Mouse (Mus musculus) splenic B cell, adult 2 months (primary cell): ENCODE results near the gene Dok7.

Source experiments
- DNase-seq: peaks from one replicate; pipeline ENCODE4 v3.0.0-alpha.2; 2011; ENCODE audit warnings: low read depth, low spot score
- H3K27me3 ChIP-seq: 2 replicates; pipeline ENCODE4 v1.6.1; 2012; ENCODE audit warnings: mild to moderate bottlenecking, low read length, moderate library complexity, mixed read lengths; ENCODE audit not compliant: control insufficient read depth, poor library complexity, insufficient read depth, severe bottlenecking
- H3K36me3 ChIP-seq: 2 replicates; pipeline ENCODE4 v1.6.1; 2012; ENCODE audit warnings: mild to moderate bottlenecking, low read length, moderate library complexity, mixed read lengths; ENCODE audit not compliant: control insufficient read depth, poor library complexity, insufficient read depth, severe bottlenecking

Dok7 gene

GRCm38 (mm10) chr5:35037438-35037837 is 19.1 kb upstream of the Dok7 start:
- DNase-seq: no peak
- Histone ChIP-seq H3K36me3 (no peaks in the 10 kb centered on the region), H3K27me3 (no peaks in the 10 kb centered on the region)

DNA sequence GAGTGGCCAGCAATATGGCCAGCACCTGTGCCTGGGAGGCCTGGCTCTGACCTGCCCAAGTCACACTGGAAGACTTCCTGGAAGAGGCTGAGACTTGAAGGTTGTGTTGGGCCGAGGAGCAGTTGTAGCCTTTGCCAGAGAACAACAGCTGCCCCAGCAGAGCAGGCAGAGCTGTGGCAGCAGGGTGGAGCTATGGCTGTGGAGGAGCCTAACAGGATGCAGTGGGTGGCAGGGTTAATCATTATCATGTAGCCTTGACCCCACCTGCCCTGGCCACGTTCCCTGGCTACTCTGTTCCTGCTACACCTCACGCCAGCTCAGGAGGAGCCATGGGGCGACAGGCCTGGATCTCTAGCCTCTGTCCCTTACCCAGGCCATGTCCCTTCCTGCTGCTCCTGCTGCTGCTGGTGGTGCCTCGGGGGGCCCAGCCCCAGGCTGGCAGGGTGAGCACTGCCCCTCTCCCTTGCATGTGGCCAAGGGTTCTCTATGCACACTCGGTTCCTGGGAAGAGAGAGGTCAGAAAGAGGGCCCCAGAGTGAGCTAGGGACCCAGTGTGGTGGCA is 15.2 kb upstream of the Dok7 start, which contains the start of gene Hgfac:
Hgfac (plus strand) TSS at position 242 of the 562 bp plus-strand sequence.
- no peak for DNase-seq
- Histone ChIP-seq H3K27me3 (no peaks in the 10 kb centered on the region), H3K36me3 (no peaks in the 10 kb centered on the region)

- peak; percentile 30 for DNase-seq
- no peaks in the 10 kb centered on the region for H3K36me3 ChIP-seq
These were observed 14.0 kb upstream of the Dok7 start for GRCm38 (mm10) chr5:35042431-35043109.

DNA sequence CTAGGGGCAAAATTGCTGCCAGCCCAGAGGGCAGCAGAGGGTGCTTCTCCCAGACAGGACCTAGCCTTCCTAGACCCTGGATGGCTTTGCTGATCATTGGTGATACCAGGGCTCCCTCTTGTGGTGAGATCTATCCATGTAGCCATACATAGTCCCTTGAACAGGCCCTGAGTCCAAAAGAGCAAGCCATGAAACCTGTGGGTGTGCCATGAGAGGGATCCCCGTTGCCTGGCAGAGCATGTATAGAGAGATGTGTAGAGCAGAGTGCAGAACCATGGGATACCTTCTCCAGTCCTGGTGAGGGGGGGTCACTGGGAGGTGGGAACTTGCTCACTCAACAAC is 13.5 kb upstream of the Dok7 start:
- Histone ChIP-seq H3K36me3 (no peaks in the 10 kb centered on the region), H3K27me3 (no peaks in the 10 kb centered on the region)
- DNase-seq: peak; percentile 84

More at GRCm38 (mm10) chr5:35042431-35043109, 14.0 kb upstream of the Dok7 start:
- no peaks in the 10 kb centered on the region for H3K27me3 ChIP-seq

GRCm38 (mm10) chr5:35050541-35050940 is 6.0 kb upstream of the Dok7 start:
- H3K36me3 ChIP-seq: no peaks in the 10 kb centered on the region
- H3K27me3 ChIP-seq: no peaks in the 10 kb centered on the region
- no peak for DNase-seq

DNA sequence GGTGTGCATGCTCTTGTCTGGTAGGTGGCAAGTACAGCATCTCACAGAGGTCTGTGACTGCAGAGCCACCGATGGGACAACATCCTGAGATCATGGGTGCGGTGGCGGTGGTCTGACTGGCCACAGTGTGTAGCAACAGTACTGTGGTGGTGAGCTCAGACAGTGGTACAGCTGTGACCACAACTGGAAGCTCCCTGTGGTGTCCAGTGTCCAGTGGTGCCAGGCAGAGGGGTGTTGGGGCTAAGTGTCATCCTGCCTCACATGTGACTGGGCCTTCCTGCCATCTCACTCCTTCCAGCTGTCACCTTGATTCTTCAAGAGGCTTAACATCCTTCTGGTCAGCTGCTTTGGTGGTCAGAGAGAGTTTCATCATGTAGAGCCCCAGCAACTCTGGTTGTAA is 1.9 kb upstream of the Dok7 start:
- no peak for DNase-seq
- H3K36me3 ChIP-seq: no peaks in the 10 kb centered on the region
- no peaks in the 10 kb centered on the region for H3K27me3 ChIP-seq

DNA sequence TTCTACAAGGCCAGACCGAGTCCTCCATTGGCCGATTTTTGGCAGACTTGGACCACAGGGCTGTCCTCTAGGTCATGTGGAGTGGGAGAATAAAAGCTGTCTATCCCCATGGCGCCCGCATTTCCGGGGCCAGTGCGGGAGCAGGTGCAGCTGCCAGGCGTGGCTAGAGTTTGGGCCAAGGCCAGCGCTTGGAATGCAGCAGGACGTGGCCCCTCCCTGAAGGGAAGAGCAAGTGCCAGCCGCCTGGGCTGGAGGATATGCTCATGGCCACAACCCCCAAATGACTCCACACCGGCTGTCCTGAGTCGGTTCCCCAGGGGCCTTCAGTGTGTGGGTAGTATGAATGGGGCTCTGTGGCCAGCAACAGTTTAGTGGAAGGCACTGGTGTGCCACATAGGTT is 1.5 kb upstream of the Dok7 start:
- Histone ChIP-seq H3K36me3 (no peaks in the 10 kb centered on the region), H3K27me3 (no peaks in the 10 kb centered on the region)
- DNase-seq: no peak

GRCm38 (mm10) chr5:35057582-35057981 is 1.0 kb downstream of the Dok7 start:
- H3K36me3 ChIP-seq: no peaks in the 10 kb centered on the region
- no peak for DNase-seq
- no peaks in the 10 kb centered on the region for H3K27me3 ChIP-seq

DNA sequence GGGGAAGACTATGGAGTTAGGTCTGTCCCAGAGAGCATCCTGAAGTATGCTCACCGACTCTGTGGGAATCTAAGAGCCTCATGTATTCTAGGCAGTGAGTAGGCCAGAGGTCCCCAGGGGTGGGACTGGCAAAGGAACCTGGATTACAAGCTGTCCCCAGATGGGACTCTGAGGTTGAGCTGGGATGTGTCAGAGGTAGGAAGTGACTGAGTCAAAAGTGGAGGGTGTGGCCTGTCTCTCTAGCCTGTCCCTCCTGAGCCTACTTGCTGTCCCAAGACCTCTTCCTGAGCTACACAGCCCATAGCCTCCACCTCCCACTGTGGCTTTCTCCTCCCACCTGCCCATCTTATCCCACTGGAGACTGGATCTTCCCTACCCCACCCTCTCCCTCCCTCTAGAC is 1.6 kb downstream of the Dok7 start:
- H3K36me3 ChIP-seq: no peaks in the 10 kb centered on the region
- DNase-seq: no peak
- no peaks in the 10 kb centered on the region for H3K27me3 ChIP-seq

DNA sequence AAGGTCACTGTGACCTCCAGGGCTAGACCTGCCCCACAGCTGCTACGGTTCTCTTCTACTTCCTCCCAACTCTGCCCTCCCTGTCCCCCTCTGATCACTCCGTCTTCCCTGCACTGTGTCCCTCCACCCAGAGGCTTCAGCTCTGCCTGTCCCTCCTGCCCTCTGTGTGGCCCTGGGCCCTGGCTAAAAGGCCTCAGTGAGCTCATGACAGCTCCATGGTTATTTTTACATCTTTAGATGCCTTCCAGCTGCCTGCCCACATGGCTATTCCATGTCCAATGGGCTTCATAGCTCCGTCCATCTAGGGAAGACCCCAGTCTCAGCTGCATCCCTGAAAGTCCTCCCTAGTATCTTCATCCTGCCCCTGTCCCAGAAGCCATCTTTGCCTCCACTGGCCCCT is 3.5 kb downstream of the Dok7 start:
- Histone ChIP-seq H3K27me3 (no peaks in the 10 kb centered on the region), H3K36me3 (no peaks in the 10 kb centered on the region)
- DNase-seq: no peak

- Histone ChIP-seq H3K36me3 (no peaks in the 10 kb centered on the region), H3K27me3 (no peaks in the 10 kb centered on the region)
- no peak for DNase-seq
These were observed 13.3 kb downstream of the Dok7 start for GRCm38 (mm10) chr5:35069841-35070240.

DNA sequence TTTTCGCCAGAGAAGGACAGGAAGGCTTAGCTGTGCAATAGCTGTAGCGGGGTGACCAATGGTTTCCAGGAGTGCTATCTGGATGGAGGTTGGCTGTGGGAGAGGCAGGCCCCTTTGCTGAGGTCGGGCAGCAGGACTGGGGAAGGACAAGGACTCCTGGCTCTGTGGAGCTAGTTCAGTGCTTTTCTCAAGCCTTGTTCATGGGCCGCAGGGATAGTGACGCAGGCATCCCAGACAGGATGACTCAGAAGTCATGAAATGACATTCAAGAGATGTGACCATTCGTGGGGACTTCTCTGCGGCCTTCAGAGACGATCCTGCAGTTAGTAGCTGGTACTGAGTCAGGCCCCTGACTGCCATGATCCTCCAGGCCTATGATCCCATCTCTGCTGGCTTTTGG is 13.7 kb downstream of the Dok7 start:
- no peak for DNase-seq
- H3K27me3 ChIP-seq: no peaks in the 10 kb centered on the region
- H3K36me3 ChIP-seq: no peaks in the 10 kb centered on the region

DNA sequence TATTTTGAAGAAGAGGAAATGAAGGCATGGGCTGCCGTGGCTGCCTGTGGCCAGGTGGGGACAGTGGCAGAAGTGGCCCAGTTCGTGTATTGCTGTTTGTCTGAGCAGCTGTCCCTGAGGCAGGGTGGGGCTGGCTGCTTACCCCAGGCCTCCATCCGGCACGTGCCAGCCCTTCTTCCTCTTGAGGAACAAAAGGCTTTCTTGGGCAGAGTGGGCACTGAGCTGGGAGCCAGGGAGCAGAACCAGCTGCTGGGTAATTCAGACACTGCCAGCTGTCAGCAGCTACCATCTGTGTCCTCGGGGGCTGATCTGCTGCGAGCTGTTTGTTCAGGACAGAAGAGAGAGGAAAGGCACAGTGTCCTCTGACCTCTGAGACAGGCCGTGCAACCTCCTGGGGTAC is 14.4 kb downstream of the Dok7 start:
- Histone ChIP-seq H3K27me3 (no peaks in the 10 kb centered on the region), H3K36me3 (no peaks in the 10 kb centered on the region)
- no peak for DNase-seq

DNA sequence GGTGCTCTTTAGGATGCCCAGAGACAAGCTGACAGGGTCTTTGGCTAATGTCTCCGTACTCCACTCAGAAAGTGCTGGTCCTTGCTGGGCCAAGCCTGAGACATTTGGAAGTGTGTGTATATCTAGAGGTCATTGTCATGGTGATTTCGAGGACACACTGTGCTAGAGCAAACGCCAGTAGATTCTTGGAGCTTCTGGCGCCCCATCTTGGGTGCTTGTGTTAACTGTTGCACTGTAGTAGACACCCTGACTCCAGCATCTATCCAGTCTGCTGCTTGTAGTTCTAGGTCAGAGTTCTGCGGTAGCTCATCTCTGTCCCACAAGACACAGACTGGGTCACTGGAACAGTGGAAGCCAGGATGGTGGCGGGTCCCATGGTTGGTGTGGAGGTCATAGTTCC is 15.3 kb downstream of the Dok7 start:
- no peak for DNase-seq
- Histone ChIP-seq H3K36me3 (no peaks in the 10 kb centered on the region), H3K27me3 (no peaks in the 10 kb centered on the region)

GRCm38 (mm10) chr5:35073235-35073634 is 16.7 kb downstream of the Dok7 start:
- no peak for DNase-seq
- Histone ChIP-seq H3K27me3 (no peaks in the 10 kb centered on the region), H3K36me3 (no peaks in the 10 kb centered on the region)

DNA sequence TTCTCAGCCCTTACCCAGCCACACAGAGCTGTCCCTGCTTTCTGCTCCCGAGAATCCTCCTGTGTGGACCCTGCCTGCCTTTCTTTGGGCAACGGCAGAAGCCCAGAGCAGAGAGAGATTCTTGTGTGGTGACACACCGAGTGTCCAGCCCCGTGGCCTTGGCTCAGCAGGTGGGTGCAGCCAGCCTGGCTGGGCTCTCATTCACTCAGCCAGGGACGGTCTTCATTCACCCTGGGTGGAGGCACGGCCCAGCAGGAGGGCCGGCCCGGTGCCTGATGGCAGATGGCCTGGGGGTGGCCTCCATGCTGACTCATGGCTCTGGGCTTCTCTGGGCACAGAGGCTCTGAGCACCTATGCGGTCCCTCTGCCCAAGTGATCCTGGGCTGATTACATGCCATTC is 17.4 kb downstream of the Dok7 start:
- Histone ChIP-seq H3K27me3 (no peaks in the 10 kb centered on the region), H3K36me3 (no peaks in the 10 kb centered on the region)
- DNase-seq: no peak
